Mouse (Mus musculus): Measurements from ENCODE around the gene March9. TPM values are rescaled to one million over a fixed set of nuclear protein-coding genes. Genes with fewer than 3 reads are reported as not detected.

March9 gene
- polyA plus RNA-seq, 1 experiment from 2014 or later, result 0.81 TPM

- DNase-seq (ENCODE audit: low spot score), result no peak
- Histone ChIP-seq H3K4me3 (ENCODE audit: low read depth, low read length) (no peak overlapping the region), H3K4me1 (replicated peaks; ENCODE audit: control insufficient read depth, insufficient read depth) (peaks cover 5% of the 10 kb centered on the region; the same call in 1 of the 2 replicates), H3K27me3 (ENCODE audit: control insufficient read depth, insufficient read depth, low read length) (peaks cover 4% of the 10 kb centered on the region; the same call in 1 of the 2 replicates), H3K4me2 (replicated peaks; ENCODE audit: low read depth) (no peak overlapping the region), H3K9me3 (ENCODE audit: control insufficient read depth, low read length) (no peaks in the 10 kb centered on the region), H3K9ac (ENCODE audit: low read length) (no peak overlapping the region), H3K27ac (replicated peaks) (no peak overlapping the region), H3K36me3 (ENCODE audit: control insufficient read depth, insufficient read depth, low read length) (no peaks in the 10 kb centered on the region; the same call in 1 of the 2 replicates)
- WGBS, result 17% methylated on average over 10 of the region's 10 CpGs
- TF ChIP-seq EP300 (optimal IDR thresholded peaks at IDR 0.05), result no peak
- TF ChIP-seq CTCF (IDR thresholded peaks at IDR 0.05; ENCODE audit: low read depth), result no peak
- peak; percentile 18; the same call in 1 of the 2 replicates for ATAC-seq (ENCODE audit: low FRiP score, low TSS enrichment)
Observed at GRCm38 (mm10) chr10:127050119-127050474, 9.9 kb downstream of the March9 start.

GRCm38 (mm10) chr10:127049395-127050118, 10.4 kb downstream of the March9 start:
- peak overlapping the region; percentile 55 for H3K4me2 ChIP-seq (replicated peaks; ENCODE audit: low read depth)
- WGBS, result 1% methylated on average over 29 of the region's 29 CpGs
- peak; percentile 63 for TF ChIP-seq CTCF (IDR thresholded peaks at IDR 0.05; ENCODE audit: low read depth)
- no peak for TF ChIP-seq EP300 (optimal IDR thresholded peaks at IDR 0.05)
- H3K4me1 ChIP-seq (replicated peaks; ENCODE audit: control insufficient read depth, insufficient read depth), result peaks cover 5% of the 10 kb centered on the region; the same call in 1 of the 2 replicates
- H3K27ac ChIP-seq (replicated peaks), result no peak overlapping the region
- DNase-seq (ENCODE audit: low spot score), result peak; percentile 61
- peak overlapping the region; percentile 28 for H3K4me3 ChIP-seq (ENCODE audit: low read depth, low read length)
- H3K9ac ChIP-seq (ENCODE audit: low read length), result 0 out of 2 replicates have a peak overlapping the region, but pooled peaks have one; percentile 13
- no peaks in the 10 kb centered on the region; the same call in 1 of the 2 replicates for H3K36me3 ChIP-seq (ENCODE audit: control insufficient read depth, insufficient read depth, low read length)
- peak; percentile 43 for ATAC-seq (ENCODE audit: low FRiP score, low TSS enrichment)
- no peaks in the 10 kb centered on the region for H3K9me3 ChIP-seq (ENCODE audit: control insufficient read depth, low read length)
- H3K27me3 ChIP-seq (ENCODE audit: control insufficient read depth, insufficient read depth, low read length), result peaks cover 4% of the 10 kb centered on the region; the same call in 1 of the 2 replicates

- H3K4me2 ChIP-seq (replicated peaks; ENCODE audit: low read depth), result peak overlapping the region; percentile 55
- H3K4me1 ChIP-seq (replicated peaks; ENCODE audit: control insufficient read depth, insufficient read depth), result peaks cover 5% of the 10 kb centered on the region; the same call in 1 of the 2 replicates
- H3K36me3 ChIP-seq (ENCODE audit: control insufficient read depth, insufficient read depth, low read length), result no peaks in the 10 kb centered on the region
- TF ChIP-seq CTCF (IDR thresholded peaks at IDR 0.05; ENCODE audit: low read depth) (peak; percentile 36; the same call in 1 of the 2 replicates), EP300 (optimal IDR thresholded peaks at IDR 0.05) (no peak)
- H3K9ac ChIP-seq (ENCODE audit: low read length), result no peak overlapping the region
- DNase-seq (ENCODE audit: low spot score), result peak; percentile 42
- no peak for ATAC-seq (ENCODE audit: low FRiP score, low TSS enrichment)
- no peak overlapping the region for H3K27ac ChIP-seq (replicated peaks)
- peaks cover 4% of the 10 kb centered on the region; the same call in 1 of the 2 replicates for H3K27me3 ChIP-seq (ENCODE audit: control insufficient read depth, insufficient read depth, low read length)
- 5% methylated on average over 35 of the region's 35 CpGs for WGBS
- H3K4me3 ChIP-seq (ENCODE audit: low read depth, low read length), result peak overlapping the region; percentile 28
- no peaks in the 10 kb centered on the region for H3K9me3 ChIP-seq (ENCODE audit: control insufficient read depth, low read length)
Observed at GRCm38 (mm10) chr10:127048608-127049394, 11.2 kb downstream of the March9 start.

GRCm38 (mm10) chr10:127047954-127048353, 12.0 kb downstream of the March9 start, which contains the start of gene Cyp27b1:
TSS of gene Cyp27b1 (plus strand) at chr10:127048250.
- H3K4me1 ChIP-seq (replicated peaks; ENCODE audit: control insufficient read depth, insufficient read depth), result peaks cover 5% of the 10 kb centered on the region; the same call in 1 of the 2 replicates
- H3K27ac ChIP-seq (replicated peaks), result no peak within 1 kb of the TSS
- H3K9me3 ChIP-seq (ENCODE audit: control insufficient read depth, low read length), result no peaks in the 10 kb centered on the region
- peaks cover 4% of the 10 kb centered on the region; the same call in 1 of the 2 replicates for H3K27me3 ChIP-seq (ENCODE audit: control insufficient read depth, insufficient read depth, low read length)
- H3K4me2 ChIP-seq (replicated peaks; ENCODE audit: low read depth), result peak within 1 kb of the TSS; percentile 55
- no peaks in the 10 kb centered on the region for H3K36me3 ChIP-seq (ENCODE audit: control insufficient read depth, insufficient read depth, low read length)
- H3K9ac ChIP-seq (ENCODE audit: low read length), result no peak within 1 kb of the TSS
- DNase-seq (ENCODE audit: low spot score) (no peak), ATAC-seq (ENCODE audit: low FRiP score, low TSS enrichment) (no peak)
- TF ChIP-seq CTCF (IDR thresholded peaks at IDR 0.05; ENCODE audit: low read depth) (no peak), EP300 (optimal IDR thresholded peaks at IDR 0.05) (no peak)
- 26% methylated on average over 5 of the region's 5 CpGs for WGBS
- peak within 1 kb of the TSS; percentile 28 for H3K4me3 ChIP-seq (ENCODE audit: low read depth, low read length)

- H3K4me2 ChIP-seq (replicated peaks; ENCODE audit: low read depth), result no peak overlapping the region
- ATAC-seq (ENCODE audit: low FRiP score, low TSS enrichment), result no peak
- H3K4me1 ChIP-seq (replicated peaks; ENCODE audit: control insufficient read depth, insufficient read depth), result no peaks in the 10 kb centered on the region; the same call in 1 of the 2 replicates
- TF ChIP-seq EP300 (optimal IDR thresholded peaks at IDR 0.05), result no peak
- TF ChIP-seq CTCF (IDR thresholded peaks at IDR 0.05; ENCODE audit: low read depth), result no peak
- DNase-seq (ENCODE audit: low spot score), result no peak
- no peak overlapping the region for H3K9ac ChIP-seq (ENCODE audit: low read length)
- H3K27me3 ChIP-seq (ENCODE audit: control insufficient read depth, insufficient read depth, low read length), result no peaks in the 10 kb centered on the region
- H3K4me3 ChIP-seq (ENCODE audit: low read depth, low read length), result no peak overlapping the region
- 93% methylated on average over 6 of the region's 6 CpGs for WGBS
- no peaks in the 10 kb centered on the region for H3K9me3 ChIP-seq (ENCODE audit: control insufficient read depth, low read length)
- H3K36me3 ChIP-seq (ENCODE audit: control insufficient read depth, insufficient read depth, low read length), result no peaks in the 10 kb centered on the region
- no peak overlapping the region for H3K27ac ChIP-seq (replicated peaks)
Observed at GRCm38 (mm10) chr10:127043187-127043586, 16.8 kb downstream of the March9 start.
